Mouse (Mus musculus): Measurements from ENCODE around the gene T2.
"Not testable (repeated sequence)": the region's sequence is repeated elsewhere in the genome, so short reads cannot be mapped to it uniquely, and the experiment has no call there.

Gene T2

GRCm38 (mm10) chr17:8367514-8368480, 12.0 kb downstream of the T2 start:
- DNase-seq (ENCODE audit: low spot score): no peak

- DNase-seq (ENCODE audit: low spot score): no peak
Measured at GRCm38 (mm10) chr17:8368570-8368969, 12.8 kb downstream of the T2 start.

GRCm38 (mm10) chr17:8369171-8369570, 13.4 kb downstream of the T2 start:
- no peak for DNase-seq (ENCODE audit: low spot score)

- DNase-seq (ENCODE audit: low spot score): no peak
Measured at GRCm38 (mm10) chr17:8370634-8371229, 14.9 kb downstream of the T2 start.

GRCm38 (mm10) chr17:8371834-8372233, 16.0 kb downstream of the T2 start:
- DNase-seq (ENCODE audit: low spot score): peak; percentile 64

GRCm38 (mm10) chr17:8372286-8373046, 16.7 kb downstream of the T2 start:
- DNase-seq (ENCODE audit: low spot score): peak; percentile 83

GRCm38 (mm10) chr17:8377298-8377697, 21.5 kb downstream of the T2 start:
- no peak for DNase-seq (ENCODE audit: low spot score)

- no peak for DNase-seq (ENCODE audit: low spot score)
Measured at GRCm38 (mm10) chr17:8385441-8385840, 29.6 kb downstream of the T2 start.

- DNase-seq (ENCODE audit: low spot score): no peak
Measured at GRCm38 (mm10) chr17:8388463-8388862, 32.7 kb downstream of the T2 start.

- DNase-seq (ENCODE audit: low spot score): no peak
Measured at GRCm38 (mm10) chr17:8388990-8389789, 33.4 kb downstream of the T2 start.

- DNase-seq (ENCODE audit: low spot score): no peak
Measured at GRCm38 (mm10) chr17:8389790-8390095, 34.0 kb downstream of the T2 start.

- no peak for DNase-seq (ENCODE audit: low spot score)
Measured at GRCm38 (mm10) chr17:8390487-8390886, 34.7 kb downstream of the T2 start.

GRCm38 (mm10) chr17:8396371-8396770, 40.6 kb downstream of the T2 start:
- no peak for DNase-seq (ENCODE audit: low spot score)

GRCm38 (mm10) chr17:8397946-8398345, 42.2 kb downstream of the T2 start:
- no peak for DNase-seq (ENCODE audit: low spot score)

- DNase-seq (ENCODE audit: low spot score): not testable (repeated sequence)
Measured at GRCm38 (mm10) chr17:8403932-8404331, 48.1 kb downstream of the T2 start.

GRCm38 (mm10) chr17:8406285-8406684, 50.5 kb downstream of the T2 start:
- DNase-seq (ENCODE audit: low spot score): no peak

- not testable (repeated sequence) for DNase-seq (ENCODE audit: low spot score)
Measured at GRCm38 (mm10) chr17:8408002-8408401, 52.2 kb downstream of the T2 start.

- DNase-seq (ENCODE audit: low spot score): no peak
Measured at GRCm38 (mm10) chr17:8408589-8409295, 53.0 kb downstream of the T2 start.

GRCm38 (mm10) chr17:8410330-8410729, 54.5 kb downstream of the T2 start:
- DNase-seq (ENCODE audit: low spot score): no peak

GRCm38 (mm10) chr17:8413656-8414055, 57.9 kb downstream of the T2 start:
- no peak for DNase-seq (ENCODE audit: low spot score)

- no peak for DNase-seq (ENCODE audit: low spot score)
Measured at GRCm38 (mm10) chr17:8415533-8415932, 59.7 kb downstream of the T2 start.

All from lung, postnatal 25 days (tissue).